Mouse (Mus musculus) embryonic facial prominence, embryonic 14.5 days (tissue): Measurements from ENCODE around the gene Slc2a4. TPM values are rescaled to one million over a fixed set of nuclear protein-coding genes. Genes with fewer than 3 reads are reported as not detected.
"Not testable (repeated sequence)": the region's sequence is repeated elsewhere in the genome, so short reads cannot be mapped to it uniquely, and the experiment has no call there.

Source experiments
- ATAC-seq: fragments of 200-750 bp; cut with Nextera tagmentation; 2 replicates; pipeline ENCODE4 v1.8.0; 2017; ENCODE audit warnings: low read depth, moderate number of reproducible peaks, moderate TSS enrichment
- DNase-seq: peaks from one replicate; pipeline ENCODE4 v3.0.0-alpha.2; 2015; ENCODE audit warnings: low spot score
- H3K27ac ChIP-seq: fragments of 300-500 bp; sonication (generic); replicated peaks from 2 replicates; pipeline ENCODE4 v1.5.1; 2014; ENCODE audit warnings: low read depth, mild to moderate bottlenecking, low read length, moderate library complexity
- H3K27me3 ChIP-seq: fragments of 300-500 bp; sonication (generic); replicated peaks from 2 replicates; pipeline ENCODE4 v1.6.1; 2014; ENCODE audit warnings: low read length; ENCODE audit not compliant: control insufficient read depth, insufficient read depth
- H3K36me3 ChIP-seq: fragments of 300-500 bp; sonication (generic); 2 replicates; pipeline ENCODE4 v1.6.1; 2014; ENCODE audit warnings: low read length, mixed read lengths; ENCODE audit not compliant: control insufficient read depth, insufficient read depth
- H3K4me1 ChIP-seq: fragments of 300-500 bp; sonication (generic); 2 replicates; pipeline ENCODE4 v1.6.1; 2014; ENCODE audit warnings: antibody characterized with exemption, low read length; ENCODE audit not compliant: control insufficient read depth, insufficient read depth
- H3K4me2 ChIP-seq: fragments of 300-500 bp; sonication (generic); 2 replicates; pipeline ENCODE4 v1.6.1; 2014; ENCODE audit warnings: low read depth, mild to moderate bottlenecking, low read length, moderate library complexity, mixed read lengths
- H3K4me3 ChIP-seq: fragments of 300-500 bp; sonication (generic); 2 replicates; pipeline ENCODE4 v1.5.1; 2014; ENCODE audit warnings: low read depth, mild to moderate bottlenecking, low read length
- H3K9ac ChIP-seq: fragments of 300-500 bp; sonication (generic); 2 replicates; pipeline ENCODE4 v1.6.1; 2014; ENCODE audit warnings: low read depth, mild to moderate bottlenecking, low read length, moderate library complexity, mixed read lengths
- H3K9me3 ChIP-seq: fragments of 300-500 bp; sonication (generic); 2 replicates; pipeline ENCODE4 v1.6.1; 2016; ENCODE audit warnings: low read length; ENCODE audit not compliant: control insufficient read depth
- WGBS: fragments of 180-500 bp; shearing (Covaris S2); extraction: QIAGEN DNeasy Blood & Tissue Kit; methylation state at CpG from one replicate; pipeline ENCODE4 v1.1.7; 2014; 5-methylcytosine and 5-hydroxymethylcytosine counted together
- polyA plus RNA-seq: library from polyadenylated mRNA; unstranded; fragments of >200 nt; fragmentation: Nextera tagmentation; extraction: Ambion mirVana; gene quantifications from 2 replicates; pipeline ENCODE4 v1.2.1, GENCODE M21; 2014

Gene Slc2a4
- polyA plus RNA-seq, 1 experiment from 2014 or later: 20.8 TPM

DNA sequence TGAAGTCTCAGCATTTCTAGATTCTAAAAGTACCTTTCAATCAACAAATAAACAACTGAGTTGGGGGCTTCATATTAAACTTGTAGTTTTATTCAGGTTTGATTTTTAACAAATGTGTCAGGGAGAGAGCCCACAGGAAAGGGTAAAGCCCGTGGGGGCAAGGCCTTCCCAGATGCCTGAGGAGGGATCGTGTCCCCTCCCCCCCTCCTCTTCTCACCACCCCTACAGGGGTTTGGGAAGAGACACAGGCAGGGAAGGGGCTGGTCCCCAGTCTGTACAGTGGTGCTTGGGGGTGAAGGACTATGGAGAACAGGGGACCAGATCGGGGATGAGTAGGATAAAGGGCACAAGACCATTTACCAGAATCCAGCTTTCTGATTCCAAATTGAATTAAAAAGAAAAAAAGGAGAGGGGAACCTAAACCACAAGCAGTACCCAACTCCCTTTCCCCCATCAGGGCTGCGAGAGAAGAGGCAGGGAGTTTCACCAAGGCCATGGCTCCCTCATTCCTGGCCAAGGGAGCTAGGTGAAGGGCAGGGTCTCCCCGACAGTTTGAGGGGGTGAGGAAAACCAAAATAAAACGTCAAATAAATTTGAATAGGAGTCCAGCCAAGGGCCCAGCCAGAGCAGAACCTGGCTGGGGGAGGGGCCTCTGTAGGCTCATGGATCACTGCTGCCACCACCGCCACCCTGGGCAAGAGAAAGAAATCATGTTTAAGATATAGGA is 31.2 kb downstream of the Slc2a4 start:
- H3K9me3 ChIP-seq, H3K4me1 ChIP-seq, DNase-seq, H3K4me2 ChIP-seq, H3K27ac ChIP-seq, H3K4me3 ChIP-seq, H3K27me3 ChIP-seq, ATAC-seq, H3K9ac ChIP-seq: not testable (repeated sequence)
- H3K36me3 ChIP-seq: peaks cover 64% of the 10 kb centered on the region
- WGBS: 55% methylated on average over 7 of the region's 7 CpGs

DNA sequence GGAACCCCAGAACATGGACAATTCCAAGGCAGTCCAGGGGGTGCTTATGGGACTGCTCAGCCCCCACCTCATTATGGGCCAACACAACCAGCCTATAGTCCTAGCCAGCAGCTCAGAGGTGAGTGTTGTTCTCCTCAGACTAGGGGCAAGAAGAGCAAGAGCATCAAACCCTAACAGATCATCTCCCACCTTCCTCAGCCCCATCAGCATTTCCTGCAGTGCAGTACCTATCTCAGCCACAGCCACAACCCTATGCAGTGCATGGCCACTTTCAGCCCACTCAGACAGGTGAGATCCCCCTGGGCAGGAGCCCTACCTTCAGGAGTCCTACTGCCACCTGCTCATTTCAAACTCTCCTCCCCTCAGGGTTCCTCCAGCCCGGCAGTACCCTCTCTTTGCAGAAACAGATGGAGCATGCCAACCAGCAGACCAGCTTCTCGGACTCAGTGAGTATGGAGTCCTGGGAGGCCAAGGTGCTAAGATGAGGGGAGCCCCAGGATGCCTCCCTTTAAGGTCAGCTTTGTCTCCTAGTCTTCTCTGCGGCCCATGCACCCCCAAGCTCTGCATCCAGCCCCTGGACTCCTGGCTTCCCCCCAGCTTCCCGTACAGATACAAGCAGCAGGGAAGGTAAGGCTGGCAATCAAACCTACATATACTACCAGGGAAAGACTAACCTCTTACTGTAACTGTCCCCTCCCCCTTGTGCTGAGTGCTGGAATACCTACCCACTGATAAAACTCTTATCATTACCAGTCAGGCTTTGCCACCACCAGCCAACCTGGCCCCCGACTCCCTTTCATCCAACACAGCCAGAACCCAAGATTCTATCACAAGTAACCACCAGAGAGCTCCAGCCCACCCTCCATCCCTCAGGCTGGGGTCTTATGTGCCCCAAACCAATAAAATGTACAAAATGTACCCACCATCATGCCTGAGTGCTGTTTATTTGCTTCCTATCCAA is 32.0 kb downstream of the Slc2a4 start:
- H3K36me3 ChIP-seq: peaks cover 73% of the 10 kb centered on the region
- H3K4me3 ChIP-seq: no peak overlapping the region
- ATAC-seq (no peak), DNase-seq (no peak)
- H3K4me1 ChIP-seq: peaks cover 8% of the 10 kb centered on the region; the same call in 1 of the 2 replicates
- 0 out of 2 replicates have a peak overlapping the region, but pooled peaks have one; percentile 74 for H3K4me2 ChIP-seq
- no peaks in the 10 kb centered on the region for H3K27me3 ChIP-seq
- 67% methylated on average over 5 of the region's 5 CpGs for WGBS
- H3K9me3 ChIP-seq: no peaks in the 10 kb centered on the region
- no peak overlapping the region for H3K27ac ChIP-seq
- 0 out of 2 replicates have a peak overlapping the region, but pooled peaks have one; percentile 30 for H3K9ac ChIP-seq

- DNase-seq: no peak
- no peak for ATAC-seq
- 33% methylated on average over 9 of the region's 9 CpGs for WGBS
- H3K9me3 ChIP-seq: no peaks in the 10 kb centered on the region
- no peaks in the 10 kb centered on the region for H3K27me3 ChIP-seq
- peaks cover 8% of the 10 kb centered on the region; the same call in 1 of the 2 replicates for H3K4me1 ChIP-seq
- no peak overlapping the region for H3K27ac ChIP-seq
- H3K36me3 ChIP-seq: peaks cover 82% of the 10 kb centered on the region
- peak overlapping the region; percentile 74 for H3K4me2 ChIP-seq
- H3K9ac ChIP-seq: peak overlapping the region; percentile 82; the same call in 1 of the 2 replicates
- peak overlapping the region; percentile 68 for H3K4me3 ChIP-seq
Observed at GRCm38 (mm10) chr11:69914917-69915430, 33.0 kb downstream of the Slc2a4 start.

- H3K9me3 ChIP-seq: no peaks in the 10 kb centered on the region
- peak overlapping the region; percentile 85 for H3K27ac ChIP-seq
- no peaks in the 10 kb centered on the region for H3K27me3 ChIP-seq
- H3K4me2 ChIP-seq: peak overlapping the region; percentile 74
- peak overlapping the region; percentile 68 for H3K4me3 ChIP-seq
- H3K4me1 ChIP-seq: peaks cover 5% of the 10 kb centered on the region; the same call in 1 of the 2 replicates
- ATAC-seq (no peak), DNase-seq (no peak)
- peak overlapping the region; percentile 82 for H3K9ac ChIP-seq
- WGBS: 2% methylated on average over 16 of the region's 17 CpGs
- H3K36me3 ChIP-seq: peaks cover 87% of the 10 kb centered on the region
Observed at GRCm38 (mm10) chr11:69914372-69914764, 33.6 kb downstream of the Slc2a4 start.

DNA sequence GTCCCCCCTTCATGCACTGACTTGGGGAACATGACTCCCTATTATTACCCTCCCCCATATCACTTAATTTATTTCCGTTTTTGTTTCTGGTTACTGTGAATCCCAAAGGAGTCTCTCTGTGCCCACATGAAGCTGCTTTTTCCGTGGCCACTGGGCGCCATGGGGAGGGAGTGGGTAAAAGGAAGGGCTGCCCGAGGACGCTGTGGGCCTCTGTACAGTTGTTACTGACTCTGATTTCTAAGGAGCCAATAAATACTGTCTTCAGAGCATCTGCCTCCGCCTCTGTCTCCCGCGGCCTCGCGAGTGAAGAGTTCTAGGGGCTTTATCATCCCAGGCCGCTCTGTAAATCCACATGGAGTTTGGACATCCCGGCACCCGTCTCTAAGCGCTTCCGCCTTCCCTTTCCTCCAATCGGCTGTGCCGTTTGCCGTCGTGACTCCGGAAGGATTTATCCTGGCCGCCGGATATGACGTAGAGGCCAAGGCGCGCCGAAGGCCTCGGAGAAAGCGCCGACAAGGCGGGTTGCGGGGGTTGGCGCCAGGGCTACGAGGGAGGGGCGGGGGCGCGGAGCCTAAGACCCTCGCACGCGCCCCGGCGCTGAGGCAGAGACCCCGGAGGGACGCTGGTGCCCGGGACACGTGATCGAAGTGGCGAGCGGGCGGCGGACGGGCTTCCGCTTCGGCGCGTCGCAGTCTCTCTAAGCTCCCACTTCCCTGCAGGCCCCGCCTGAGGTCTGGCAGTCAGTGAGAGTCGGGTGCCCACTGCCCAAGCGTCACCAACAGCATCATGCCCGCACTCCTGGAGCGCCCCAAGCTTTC is 34.2 kb downstream of the Slc2a4 start, which contains the start of gene Gps2:
Gps2 (plus strand) TSS at position 335 of the 818 bp plus-strand sequence.
- peaks cover 87% of the 10 kb centered on the region for H3K36me3 ChIP-seq
- no peaks in the 10 kb centered on the region for H3K27me3 ChIP-seq
- H3K4me2 ChIP-seq: peak within 1 kb of the TSS; percentile 74
- H3K9ac ChIP-seq: peak within 1 kb of the TSS; percentile 82
- H3K4me1 ChIP-seq: no peaks in the 10 kb centered on the region
- H3K27ac ChIP-seq: peak within 1 kb of the TSS; percentile 85
- peak; percentile 94 for ATAC-seq
- H3K4me3 ChIP-seq: peak within 1 kb of the TSS; percentile 68
- H3K9me3 ChIP-seq: no peaks in the 10 kb centered on the region
- 2% methylated on average over 50 of the region's 61 CpGs for WGBS
- peak; percentile 98 for DNase-seq

GRCm38 (mm10) chr11:69912716-69913530 is 35.1 kb downstream of the Slc2a4 start:
- H3K36me3 ChIP-seq: peaks cover 87% of the 10 kb centered on the region
- no peaks in the 10 kb centered on the region for H3K27me3 ChIP-seq
- no peaks in the 10 kb centered on the region for H3K9me3 ChIP-seq
- H3K27ac ChIP-seq: no peak overlapping the region
- 78% methylated on average over 15 of the region's 15 CpGs for WGBS
- peak overlapping the region; percentile 74 for H3K4me2 ChIP-seq
- DNase-seq: no peak
- peak overlapping the region; percentile 68 for H3K4me3 ChIP-seq
- peak overlapping the region; percentile 82 for H3K9ac ChIP-seq
- no peaks in the 10 kb centered on the region for H3K4me1 ChIP-seq
- ATAC-seq: no peak

GRCm38 (mm10) chr11:69911701-69912100 is 36.3 kb downstream of the Slc2a4 start:
- Histone ChIP-seq H3K9me3 (no peaks in the 10 kb centered on the region), H3K27me3 (no peaks in the 10 kb centered on the region), H3K27ac (no peak overlapping the region), H3K4me2 (no peak overlapping the region), H3K36me3 (peaks cover 87% of the 10 kb centered on the region), H3K4me1 (no peaks in the 10 kb centered on the region), H3K4me3 (no peak overlapping the region), H3K9ac (no peak overlapping the region)
- ATAC-seq: no peak
- DNase-seq: no peak
- WGBS: 89% methylated on average over 5 of the region's 6 CpGs
